Mouse (Mus musculus) ES-Bruce4 (cell line): Measurements from ENCODE around the gene Isg20.

ENCODE experiments used
- CTCF ChIP-seq: IDR thresholded peaks from one replicate; pipeline ENCODE4 v1.8.1; 2011; ENCODE audit warnings: low read depth, low read length
- EP300 ChIP-seq: IDR thresholded peaks from 2 replicates; pipeline ENCODE4 v1.6.1; 2011; ENCODE audit warnings: low read depth, low read length; ENCODE audit not compliant: insufficient read depth

DNA sequence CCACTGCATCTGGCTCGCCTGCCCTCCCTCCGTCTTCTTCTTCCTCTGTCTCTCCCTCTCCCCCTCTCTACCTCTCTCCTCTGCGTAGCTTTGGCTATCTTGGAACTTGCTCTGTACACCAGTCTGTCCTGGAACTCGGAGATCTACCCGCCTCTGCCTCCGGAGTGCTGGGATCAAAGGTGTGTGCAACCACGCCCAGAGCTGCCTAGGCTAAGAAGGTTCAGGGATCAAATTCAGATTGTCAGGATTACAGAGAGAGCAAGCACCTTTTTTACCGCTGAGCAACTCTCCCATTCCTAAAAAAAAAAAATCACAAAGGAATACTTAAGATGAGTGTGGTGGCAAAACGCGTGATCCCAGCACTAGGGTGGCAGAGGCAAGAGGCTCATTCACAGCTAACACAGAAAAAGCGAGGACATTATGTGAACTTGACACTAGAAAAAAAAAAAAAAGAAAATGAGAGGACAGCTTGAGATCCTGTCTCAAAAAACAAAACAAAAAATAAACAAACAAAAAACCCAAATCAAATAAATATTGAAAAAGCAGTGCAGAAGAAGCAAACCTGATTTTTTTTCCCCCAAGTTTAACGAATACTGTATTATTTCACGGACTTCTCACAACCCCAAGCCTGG is 18.1 kb upstream of the Isg20 start:
- TF ChIP-seq CTCF = no peak
- no peak for TF ChIP-seq EP300
